9 mouse cellular contexts compared by ENCODE assay signal in genomic region chr7:16804409-16805028, GRCm38 (mm10). TPM values are rescaled to one million over a fixed set of nuclear protein-coding genes. Genes with fewer than 3 reads are reported as not detected.
A peak's percentile ranks its signal among the peaks of the same experiment; 100 is the strongest.
DNase-seq lines count a peak whose midpoint lies in the region; ATAC-seq and TF ChIP-seq lines count a peak whose summit lies in the region.
"Had no signal": no experiment of that assay in that cellular context is flagged by ENCODE, and none has a peak within 500 bp of the region (broad histone marks: within the 10 kb centered on the region; RNA-seq: fewer than 3 reads in every experiment).

No protein-coding gene starts in this region.

- 28% methylated on average over 8 of the region's 8 CpGs for WGBS in kidney, embryonic 14.5 days
- 32% methylated on average over 8 of the region's 8 CpGs for WGBS in midbrain, embryonic 12.5 days

- no peaks in the 10 kb centered on the region for H3K79me2 ChIP-seq in MEL (ENCODE audit: control insufficient read depth, insufficient read depth, low read length, poor library complexity)

- peaks cover 7% of the 10 kb centered on the region for H3K36me3 ChIP-seq in kidney, embryonic 14.5 days (ENCODE audit: control insufficient read depth, insufficient read depth, low read length)
- no peaks in the 10 kb centered on the region for H3K36me3 ChIP-seq in MEL (ENCODE audit: control insufficient read depth in 1 of 2, insufficient read depth in 2 of 2, low read length in 2 of 2)
- H3K36me3 ChIP-seq in midbrain, embryonic 12.5 days = peaks cover 6% of the 10 kb centered on the region

- no peak overlapping the region for H3K27ac ChIP-seq in kidney, embryonic 14.5 days (ENCODE audit: low read depth, low read length)
- no peak overlapping the region for H3K27ac ChIP-seq in MEL (ENCODE audit: control insufficient read depth, low read depth, low read length)
- no peak overlapping the region for H3K27ac ChIP-seq in midbrain, embryonic 12.5 days (replicated peaks)
- H3K27ac ChIP-seq: macrophage had no signal

- peak; percentile 50 for ATAC-seq in kidney, embryonic 14.5 days (ENCODE audit: low FRiP score, low TSS enrichment)
- peak; percentile 56; the same call in 1 of the 2 replicates for ATAC-seq in granulocyte monocyte progenitor cell, adult 5-6 weeks (replicated peaks; ENCODE audit: poor library complexity, severe bottlenecking)
- 0 out of 2 replicates have a peak, but pooled peaks have one; percentile 12 for ATAC-seq in midbrain, embryonic 12.5 days (ENCODE audit: low FRiP score, low read depth)

- H3K4me3 ChIP-seq in kidney, embryonic 14.5 days (ENCODE audit: low read length) = no peak overlapping the region
- peak overlapping the region; percentile 15 to 63; a peak in 3 of 4 replicates for H3K4me3 ChIP-seq in MEL (ENCODE audit: control insufficient read depth in 1 of 2, insufficient read depth in 1 of 2, low read depth in 2 of 2, low read length in 2 of 2)
- no peak overlapping the region for H3K4me3 ChIP-seq in midbrain, embryonic 12.5 days

- TF ChIP-seq POLR2A in MEL (IDR thresholded peaks at IDR 0.05; ENCODE audit: control insufficient read depth in 1 of 2, insufficient read depth in 1 of 2, low read depth in 1 of 2, low read length in 2 of 2, poor library complexity in 1 of 2) = no peak

- peak; percentile 39 for TF ChIP-seq RAD21 in MEL (IDR thresholded peaks at IDR 0.05; ENCODE audit: low read depth, low read length)

- no peak overlapping the region for H3K9ac ChIP-seq in kidney, embryonic 14.5 days (ENCODE audit: low read depth, low read length)
- H3K9ac ChIP-seq in MEL (ENCODE audit: control insufficient read depth, low read depth, low read length, poor library complexity, severe bottlenecking) = peak overlapping the region; percentile 27
- no peak overlapping the region for H3K9ac ChIP-seq in midbrain, embryonic 12.5 days (replicated peaks)

- no peaks in the 10 kb centered on the region for H3K9me3 ChIP-seq in kidney, embryonic 14.5 days (ENCODE audit: control insufficient read depth, low read length)
- H3K9me3 ChIP-seq in MEL (replicated peaks; ENCODE audit: insufficient read depth, low read length) = no peaks in the 10 kb centered on the region
- no peaks in the 10 kb centered on the region for H3K9me3 ChIP-seq in midbrain, embryonic 12.5 days

- H3K27me3 ChIP-seq in kidney, embryonic 14.5 days (ENCODE audit: control insufficient read depth, insufficient read depth, low read length) = no peaks in the 10 kb centered on the region
- no peaks in the 10 kb centered on the region for H3K27me3 ChIP-seq in MEL (ENCODE audit: control insufficient read depth in 1 of 2, insufficient read depth in 2 of 2, low read length in 2 of 2)
- no peaks in the 10 kb centered on the region for H3K27me3 ChIP-seq in midbrain, embryonic 12.5 days

- TF ChIP-seq EP300 in MEL (IDR thresholded peaks at IDR 0.05; ENCODE audit: low read depth in 1 of 2, low read length in 2 of 2) = no peak

- H3K4me1 ChIP-seq in kidney, embryonic 14.5 days (ENCODE audit: control insufficient read depth, insufficient read depth, low read length) = no peaks in the 10 kb centered on the region
- no peaks in the 10 kb centered on the region; a peak in 1 of 4 replicates for H3K4me1 ChIP-seq in MEL (ENCODE audit: control insufficient read depth in 1 of 2, insufficient read depth in 2 of 2, low read length in 2 of 2)
- H3K4me1 ChIP-seq in midbrain, embryonic 12.5 days = no peaks in the 10 kb centered on the region

- H3K4me2 ChIP-seq in kidney, embryonic 14.5 days (replicated peaks; ENCODE audit: low read depth, low read length) = no peak overlapping the region
- H3K4me2 ChIP-seq in midbrain, embryonic 12.5 days (replicated peaks) = no peak overlapping the region

- no peak for DNase-seq in kidney, adult 8-10 months
- DNase-seq in MEL (ENCODE audit: low read depth, low spot score) = peak; percentile 76
- no peak for DNase-seq in frontal cortex, postnatal 25 days (ENCODE audit: low spot score in 2 of 2)
- no peak for DNase-seq in Muller cell, postnatal 12 days (ENCODE audit: inconsistent ontology term)
- no peak for DNase-seq in left cerebral cortex, adult 9 months (ENCODE audit: low spot score in 2 of 2)

- peak in 2 of 3 experiments; percentile 77 to 78; a peak in 4 of 6 replicates for TF ChIP-seq CTCF in MEL (IDR thresholded peaks at IDR 0.05 in 2 of 3, conservative IDR thresholded peaks at IDR 0.05 in 1 of 3; ENCODE audit: control insufficient read depth in 1 of 3, insufficient read depth in 1 of 3, low read depth in 2 of 3, low read length in 3 of 3, poor library complexity in 1 of 3, severe bottlenecking in 1 of 3)

TF ChIP-seq in MEL, 35 proteins besides CTCF, POLR2A, EP300 and RAD21:
- no peak for TF ChIP-seq MAX (IDR thresholded peaks at IDR 0.05; ENCODE audit: low read length)
- TF ChIP-seq MXI1 (IDR thresholded peaks at IDR 0.05; ENCODE audit: low read depth, low read length) = 0 out of 2 replicates have a peak, but pooled peaks have one; percentile 16
- TF ChIP-seq ZNF384 (IDR thresholded peaks at IDR 0.05; ENCODE audit: low read depth, low read length) = peak; percentile 6; the same call in 1 of the 2 replicates
- TF ChIP-seq SMC3 (IDR thresholded peaks at IDR 0.05; ENCODE audit: low read depth, low read length) = peak; percentile 73
- TF ChIP-seq GATA1 (IDR thresholded peaks at IDR 0.05; ENCODE audit: low read depth, low read length) = no peak
TF ChIP-seq in MEL: peak in this region for 3.

RNA-seq across cellular contexts. Expression of gene Strn4, which starts 11.2 kb away (rescaled TPM):
- 75.5 and 111 TPM in 2 replicates for polyA plus RNA-seq in kidney, embryonic 14.5 days (2014; fragmentation: Nextera tagmentation; extraction: Ambion mirVana)
- 54.7 and 55.8 TPM in 2 replicates for total RNA-seq in MEL (2012; rRNA removed)
- 10 to 100 TPM in 1 of 2 experiments, not detected in 1; 93.5 TPM for polyA plus RNA-seq in MEL (2012; ENCODE audit: insufficient read depth in 1 of 2, insufficient read length in 2 of 2, low read depth in 1 of 2, low replicate concordance in 2 of 2, missing spikeins in 1 of 2)
- total RNA-seq in granulocyte monocyte progenitor cell, adult 5-6 weeks (2014; fragmentation: Nextera tagmentation) = 36.8 and 50.4 TPM in 2 replicates
- 47.0 and 63.5 TPM in 2 replicates for total RNA-seq in granulocyte monocyte progenitor cell, adult 5-6 weeks (2017)
- polyA plus RNA-seq in midbrain, embryonic 12.5 days (2016; fragmentation: Nextera tagmentation; extraction: Ambion mirVana) = 191 and 196 TPM in 2 replicates

RNA-seq across cellular contexts. Expression of gene Fkrp, which starts 12.0 kb away (rescaled TPM):
- 23.6 and 31.1 TPM in 2 replicates for polyA plus RNA-seq in kidney, embryonic 14.5 days (2014; fragmentation: Nextera tagmentation; extraction: Ambion mirVana)
- total RNA-seq in MEL (2012; rRNA removed) = 12.6 and 15.9 TPM in 2 replicates
- polyA plus RNA-seq in MEL (2012; ENCODE audit: insufficient read depth in 1 of 2, insufficient read length in 2 of 2, low read depth in 1 of 2, low replicate concordance in 2 of 2, missing spikeins in 1 of 2) = 10 to 100 TPM in 1 of 2 experiments, not detected in 1; 19.2 TPM
- total RNA-seq in granulocyte monocyte progenitor cell, adult 5-6 weeks (2014; fragmentation: Nextera tagmentation) = 8.1 and 10.5 TPM in 2 replicates
- 9.3 and 11.0 TPM in 2 replicates for total RNA-seq in granulocyte monocyte progenitor cell, adult 5-6 weeks (2017)
- polyA plus RNA-seq in midbrain, embryonic 12.5 days (2016; fragmentation: Nextera tagmentation; extraction: Ambion mirVana) = 36.9 and 41.2 TPM in 2 replicates

RNA-seq across cellular contexts. Expression of gene Slc1a5, which starts 23.4 kb away (rescaled TPM):
- 30.2 and 36.1 TPM in 2 replicates for polyA plus RNA-seq in kidney, embryonic 14.5 days (2014; fragmentation: Nextera tagmentation; extraction: Ambion mirVana)
- 72.0 and 88.6 TPM in 2 replicates for total RNA-seq in MEL (2012; rRNA removed)
- polyA plus RNA-seq in MEL (2012; ENCODE audit: insufficient read depth in 1 of 2, insufficient read length in 2 of 2, low read depth in 1 of 2, low replicate concordance in 2 of 2, missing spikeins in 1 of 2) = 100 to 1,000 TPM in 1 of 2 experiments, not detected in 1; 180 TPM
- 110 and 118 TPM in 2 replicates for total RNA-seq in granulocyte monocyte progenitor cell, adult 5-6 weeks (2014; fragmentation: Nextera tagmentation)
- total RNA-seq in granulocyte monocyte progenitor cell, adult 5-6 weeks (2017) = 46.4 and 47.2 TPM in 2 replicates
- 33.3 and 33.6 TPM in 2 replicates for polyA plus RNA-seq in midbrain, embryonic 12.5 days (2016; fragmentation: Nextera tagmentation; extraction: Ambion mirVana)

RNA-seq across cellular contexts. Expression of gene Prkd2, which starts 38.2 kb away (rescaled TPM):
- 10.9 and 15.7 TPM in 2 replicates for polyA plus RNA-seq in kidney, embryonic 14.5 days (2014; fragmentation: Nextera tagmentation; extraction: Ambion mirVana)
- 2.1 and 2.9 TPM in 2 replicates for total RNA-seq in MEL (2012; rRNA removed)
- 1 to 10 TPM in 1 of 2 experiments, not detected in 1; 8.7 TPM for polyA plus RNA-seq in MEL (2012; ENCODE audit: insufficient read depth in 1 of 2, insufficient read length in 2 of 2, low read depth in 1 of 2, low replicate concordance in 2 of 2, missing spikeins in 1 of 2)
- 9.6 and 14.6 TPM in 2 replicates for total RNA-seq in granulocyte monocyte progenitor cell, adult 5-6 weeks (2014; fragmentation: Nextera tagmentation)
- total RNA-seq in granulocyte monocyte progenitor cell, adult 5-6 weeks (2017) = 3.4 and 11.9 TPM in 2 replicates
- 10.2 and 12.0 TPM in 2 replicates for polyA plus RNA-seq in midbrain, embryonic 12.5 days (2016; fragmentation: Nextera tagmentation; extraction: Ambion mirVana)

Comparison
In these comparisons a context has a peak if more than half of its experiments do, and no peak if none do; other contexts are left out.
1. H3K4me3 ChIP-seq: peak in MEL (2 of 2); none in kidney, embryonic 14.5 days (single experiment) and midbrain, embryonic 12.5 days (single experiment).
2. Peak in every context shown above with its lines, with median percentiles within 50 percentile points of each other: ATAC-seq.